Mouse (Mus musculus): ENCODE measurements around the gene Ptma.
"Not testable (repeated sequence)": the region's sequence is repeated elsewhere in the genome, so short reads cannot be mapped to it uniquely, and the experiment has no call there.

DNA sequence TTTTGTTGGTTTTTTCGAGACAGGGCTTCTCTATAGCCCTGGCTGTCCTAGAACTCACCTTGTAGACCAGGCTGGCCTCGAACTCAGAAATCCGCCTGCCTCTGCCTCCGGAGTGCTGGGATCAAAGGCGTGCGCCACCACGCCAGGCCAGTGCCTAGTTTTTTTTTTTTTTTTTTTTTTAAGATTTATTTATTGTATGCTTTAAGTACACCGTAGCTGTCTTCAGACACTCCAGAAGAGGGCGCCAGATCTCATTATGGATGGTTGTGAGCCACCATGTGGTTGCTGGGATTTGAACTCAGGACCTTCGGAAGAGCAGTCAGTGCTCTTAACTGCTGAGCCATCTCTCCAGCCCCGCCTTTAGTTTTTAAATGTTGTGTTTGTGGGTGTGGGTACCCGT, 13.1 kb downstream of the Ptma start:
- TF ChIP-seq CTCF (conservative IDR thresholded peaks at IDR 0.05; ENCODE audit: low read length) = peak; percentile 27; the same call in 1 of the 2 replicates
- TF ChIP-seq NANOG, POU5F1 (IDR thresholded peaks at IDR 0.05; ENCODE audit: borderline replicate concordance, low read length): not testable (repeated sequence)
